Mouse (Mus musculus): Measurements from ENCODE around the gene Mepce. TPM values are rescaled to one million over a fixed set of nuclear protein-coding genes. Genes with fewer than 3 reads are reported as not detected.

The Mepce gene
- total and polyA plus RNA-seq, 3 experiments, result 32.7 to 43.7 (median 37.3) TPM

DNA sequence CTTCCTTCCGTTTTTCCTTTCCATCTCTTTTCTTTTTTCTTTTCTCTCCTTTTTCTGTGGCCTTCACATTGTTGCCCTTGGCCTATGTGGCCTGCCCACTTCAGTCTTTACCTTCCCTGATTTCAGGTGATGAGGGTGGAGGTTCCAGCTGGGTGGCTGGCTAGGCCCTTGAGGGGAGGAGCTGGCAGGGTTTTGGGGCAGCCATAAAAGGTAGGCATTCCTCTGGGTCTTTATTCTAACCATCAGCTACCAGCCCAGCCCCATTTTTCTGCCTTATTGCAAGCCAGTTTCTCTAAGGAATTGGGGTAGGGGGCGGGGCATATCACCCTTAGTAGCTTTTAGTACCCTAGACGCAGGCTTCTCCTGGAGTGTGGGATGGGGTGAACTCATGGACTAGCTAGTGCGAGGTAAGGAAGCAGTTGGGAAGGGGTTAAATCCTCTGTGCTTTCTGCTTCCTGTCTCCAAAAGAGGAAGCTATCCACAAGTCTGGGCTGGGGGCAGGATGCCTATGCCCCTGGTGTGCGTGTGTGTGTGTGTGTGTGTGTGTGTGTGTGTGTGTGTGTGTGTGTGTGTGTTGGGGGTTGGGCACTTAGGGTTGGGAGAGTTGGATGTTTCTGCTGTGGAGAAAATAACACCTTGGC, 39.2 kb downstream of the Mepce start:
- Histone ChIP-seq H3K27ac (ENCODE audit: insufficient read depth, low read depth) (0 out of 2 replicates have a peak overlapping the region, but pooled peaks have one; percentile 23), H3K9ac (ENCODE audit: insufficient read depth, low read depth) (peak overlapping the region; percentile 20; the same call in 1 of the 2 replicates), H3K4me3 (replicated peaks in 1 of 3; ENCODE audit: low read depth in 2 of 3, low read length in 2 of 3, poor library complexity in 1 of 3) (peak overlapping the region; percentile 43 to 97 (median 79)), H3K9me3 (replicated peaks; ENCODE audit: low read length) (no peaks in the 10 kb centered on the region), H3K4me2 (ENCODE audit: insufficient read depth, low read depth, poor library complexity, severe bottlenecking) (peak overlapping the region; percentile 72), H3K36me3 (replicated peaks in 1 of 2; ENCODE audit: control insufficient read depth in 1 of 2, insufficient read depth in 1 of 2, low read length in 1 of 2) (peaks cover 23 to 40% of the 10 kb centered on the region in 2 experiments), H3K4me1 (ENCODE audit: control insufficient read depth in 1 of 2, insufficient read depth in 2 of 2) (peaks cover 6 to 39% of the 10 kb centered on the region in 2 experiments), H3K27me3 (replicated peaks) (peaks cover 4% of the 10 kb centered on the region), H3K79me2 (replicated peaks; ENCODE audit: control insufficient read depth, extremely low read depth, insufficient read depth, poor library complexity, severe bottlenecking) (peaks cover 32% of the 10 kb centered on the region)
- no peak for DNase-seq (ENCODE audit: extremely low read depth)
- dilution Hi-C loops (cut with MboI; ENCODE audit: extremely low pct_ligation_motif_present, extremely low pct_unique_long_range_greater_than_20kb, low sequenced_read_pairs) (no loop called here), in situ Hi-C loops (cut with MboI; ENCODE audit: low pct_ligation_motif_present, low pct_unique_long_range_greater_than_20kb, low sequenced_read_pairs) (no loop called here)
- no peak for TF ChIP-seq KAT2A (IDR thresholded peaks at IDR 0.05; ENCODE audit: insufficient replicate concordance, low read length)
- no peak for TF ChIP-seq SMC3 (IDR thresholded peaks at IDR 0.05; ENCODE audit: low read depth, low read length)
- no peak for TF ChIP-seq ETS1 (conservative IDR thresholded peaks at IDR 0.05; ENCODE audit: low read depth, low read length)
- TF ChIP-seq USF1 (IDR thresholded peaks at IDR 0.05; ENCODE audit: low read depth, low read length), result no peak
- TF ChIP-seq IRF4 (IDR thresholded peaks at IDR 0.05; ENCODE audit: low read depth, low read length), result no peak
- TF ChIP-seq SIN3A (IDR thresholded peaks at IDR 0.05; ENCODE audit: low read length), result peak; percentile 49; the same call in 1 of the 2 replicates
- no peak for TF ChIP-seq ZMIZ1 (IDR thresholded peaks at IDR 0.05; ENCODE audit: low read depth, low read length)
- peak; percentile 41; the same call in 1 of the 2 replicates for TF ChIP-seq MXI1 (IDR thresholded peaks at IDR 0.05; ENCODE audit: low read depth, low read length)
- no peak for TF ChIP-seq MYC (IDR thresholded peaks at IDR 0.05; ENCODE audit: low read depth, low read length)

DNA sequence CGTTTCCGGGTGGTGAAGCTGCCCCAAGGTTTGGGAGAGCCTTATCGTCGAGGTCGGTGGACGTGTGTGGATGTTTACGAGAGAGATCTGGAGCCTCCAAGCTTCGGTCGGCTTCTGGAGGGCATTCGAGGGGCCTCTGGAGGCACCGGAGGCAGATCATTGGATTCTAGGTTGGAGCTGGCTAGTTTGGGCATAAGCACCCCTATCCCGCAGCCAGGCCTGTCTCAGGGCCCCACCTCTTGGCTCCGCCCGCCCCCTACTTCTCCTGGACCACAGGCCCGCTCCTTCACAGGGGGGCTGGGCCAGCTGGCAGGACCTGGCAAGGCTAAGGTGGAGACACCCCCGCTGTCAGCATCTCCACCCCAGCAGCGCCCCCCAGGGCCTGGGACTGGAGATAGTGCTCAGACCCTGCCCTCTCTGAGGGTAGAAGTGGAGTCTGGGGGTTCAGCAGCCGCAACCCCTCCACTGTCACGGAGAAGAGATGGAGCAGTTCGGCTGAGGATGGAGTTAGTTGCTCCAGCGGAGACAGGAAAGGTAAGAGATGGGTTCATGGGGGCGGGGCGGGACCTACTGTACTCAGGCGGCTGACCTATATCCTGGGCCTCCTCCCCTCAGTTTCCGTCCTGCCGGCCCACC, 40.0 kb downstream of the Mepce start:
- Histone ChIP-seq H3K4me2 (ENCODE audit: insufficient read depth, low read depth, poor library complexity, severe bottlenecking) (peak overlapping the region; percentile 72), H3K27me3 (replicated peaks) (peaks cover 8% of the 10 kb centered on the region), H3K9ac (ENCODE audit: insufficient read depth, low read depth) (peak overlapping the region; percentile 78), H3K4me3 (replicated peaks in 1 of 3; ENCODE audit: low read depth in 2 of 3, low read length in 2 of 3, poor library complexity in 1 of 3) (peak overlapping the region; percentile 66 to 97 (median 79)), H3K79me2 (replicated peaks; ENCODE audit: control insufficient read depth, extremely low read depth, insufficient read depth, poor library complexity, severe bottlenecking) (peaks cover 32% of the 10 kb centered on the region), H3K9me3 (replicated peaks; ENCODE audit: low read length) (no peaks in the 10 kb centered on the region), H3K4me1 (ENCODE audit: control insufficient read depth in 1 of 2, insufficient read depth in 2 of 2) (peaks cover 6 to 39% of the 10 kb centered on the region in 2 experiments), H3K27ac (ENCODE audit: insufficient read depth, low read depth) (peak overlapping the region; percentile 63), H3K36me3 (replicated peaks in 1 of 2; ENCODE audit: control insufficient read depth in 1 of 2, insufficient read depth in 1 of 2, low read length in 1 of 2) (peaks cover 17 to 32% of the 10 kb centered on the region in 2 experiments)
- dilution Hi-C loops (cut with MboI; ENCODE audit: extremely low pct_ligation_motif_present, extremely low pct_unique_long_range_greater_than_20kb, low sequenced_read_pairs) (no loop called here), in situ Hi-C loops (cut with MboI; ENCODE audit: low pct_ligation_motif_present, low pct_unique_long_range_greater_than_20kb, low sequenced_read_pairs) (no loop called here)
- peak; percentile 43 for DNase-seq (ENCODE audit: extremely low read depth)
- TF ChIP-seq RAD21 (IDR thresholded peaks at IDR 0.05; ENCODE audit: low read depth, low read length) (peak; percentile 18), USF1 (IDR thresholded peaks at IDR 0.05; ENCODE audit: low read depth, low read length) (no peak), MAX (IDR thresholded peaks at IDR 0.05; ENCODE audit: low read length) (no peak), KAT2A (IDR thresholded peaks at IDR 0.05; ENCODE audit: insufficient replicate concordance, low read length) (no peak), CTCF (conservative IDR thresholded peaks at IDR 0.05 in 1 of 2, IDR thresholded peaks at IDR 0.05 in 1 of 2; ENCODE audit: low read depth in 2 of 2, low read length in 2 of 2) (peak in 1 of 2 experiments; percentile 50; a peak in 2 of 4 replicates), JUN (IDR thresholded peaks at IDR 0.05; ENCODE audit: insufficient read depth, low read depth, low read length) (no peak), SIN3A (IDR thresholded peaks at IDR 0.05; ENCODE audit: low read length) (peak; percentile 8; the same call in 1 of the 2 replicates), ZC3H11A (IDR thresholded peaks at IDR 0.05; ENCODE audit: low read depth, low read length) (no peak), ZKSCAN1 (IDR thresholded peaks at IDR 0.05; ENCODE audit: borderline replicate concordance, low read depth, low read length) (no peak)

All from CH12.LX (cell line).